Mouse (Mus musculus): ENCODE data around the gene Fam205c.
A peak's percentile ranks its signal among the peaks of the same experiment; 100 is the strongest.

- TF ChIP-seq CTCF (conservative IDR thresholded peaks at IDR 0.05; ENCODE audit: insufficient read depth, insufficient read length, low read depth, low read length) (peak; percentile 79), POLR2A (IDR thresholded peaks at IDR 0.05; ENCODE audit: low read depth, low read length) (no peak)
These were observed 2.7 kb upstream of the Fam205c start for GRCm38 (mm10) chr4:42876586-42877291.
